Mouse (Mus musculus) MEL (cell line): Measurements from ENCODE around the gene Uggt2.

Experiments used
- CTCF ChIP-seq, 3 experiments: IDR thresholded peaks in 2 of 3; conservative IDR thresholded peaks in 1 of 3; 2 replicates each; pipeline ENCODE4 v1.5.1; 2011 to 2012; ENCODE audit warnings: low read length in 3 of 3, low read depth in 2 of 3, mild to moderate bottlenecking in 2 of 3, improper control_type of control experiment in 1 of 3, inconsistent platforms in 1 of 3, mixed read lengths in 1 of 3, moderate library complexity in 1 of 3; ENCODE audit not compliant: control insufficient read depth in 1 of 3, insufficient read depth in 1 of 3, poor library complexity in 1 of 3, severe bottlenecking in 1 of 3
- GATA1 ChIP-seq: IDR thresholded peaks from 2 replicates; pipeline ENCODE4 v1.6.1; 2011; ENCODE audit warnings: low read depth, low read length, improper control_type of control experiment
- NRF1 ChIP-seq: IDR thresholded peaks from 2 replicates; pipeline ENCODE4 v1.6.1; 2014; ENCODE audit warnings: low read depth, mild to moderate bottlenecking, inconsistent platforms, low read length, improper control_type of control experiment, moderate library complexity; ENCODE audit not compliant: poor library complexity, insufficient read depth, severe bottlenecking
- POLR2AphosphoS2 ChIP-seq: IDR thresholded peaks from 2 replicates; pipeline ENCODE4 v1.6.1; 2011; ENCODE audit warnings: low read length, improper control_type of control experiment
- POLR2AphosphoS5 ChIP-seq: IDR thresholded peaks from 2 replicates; pipeline ENCODE4 v1.6.1; 2012; ENCODE audit warnings: low read depth, borderline replicate concordance, mild to moderate bottlenecking, inconsistent platforms, low read length, moderate library complexity, mixed read lengths
- TBP ChIP-seq: IDR thresholded peaks from 2 replicates; pipeline ENCODE4 v1.8.0; 2011; ENCODE audit warnings: low read depth, low read length, improper control_type of control experiment
- TCF12 ChIP-seq: IDR thresholded peaks from 2 replicates; pipeline ENCODE4 v1.6.1; 2014; ENCODE audit warnings: low read depth, mild to moderate bottlenecking, inconsistent platforms, low read length, improper control_type of control experiment, moderate library complexity
- USF2 ChIP-seq, 2 experiments: IDR thresholded peaks; 2 replicates each; pipeline ENCODE4 v1.6.1; 2011 to 2012; ENCODE audit warnings: improper control_type of control experiment in 2 of 2, low read length in 2 of 2, borderline replicate concordance in 1 of 2, inconsistent platforms in 1 of 2, low read depth in 1 of 2, mild to moderate bottlenecking in 1 of 2; ENCODE audit not compliant: insufficient read depth in 1 of 2
- ZKSCAN1 ChIP-seq: IDR thresholded peaks from 2 replicates; pipeline ENCODE4 v1.6.1; 2012; ENCODE audit warnings: low read depth, mild to moderate bottlenecking, inconsistent platforms, low read length, improper control_type of control experiment, moderate library complexity
- ZNF384 ChIP-seq: IDR thresholded peaks from 2 replicates; pipeline ENCODE4 v1.6.1; 2012; ENCODE audit warnings: low read depth, mild to moderate bottlenecking, inconsistent platforms, low read length, improper control_type of control experiment

DNA sequence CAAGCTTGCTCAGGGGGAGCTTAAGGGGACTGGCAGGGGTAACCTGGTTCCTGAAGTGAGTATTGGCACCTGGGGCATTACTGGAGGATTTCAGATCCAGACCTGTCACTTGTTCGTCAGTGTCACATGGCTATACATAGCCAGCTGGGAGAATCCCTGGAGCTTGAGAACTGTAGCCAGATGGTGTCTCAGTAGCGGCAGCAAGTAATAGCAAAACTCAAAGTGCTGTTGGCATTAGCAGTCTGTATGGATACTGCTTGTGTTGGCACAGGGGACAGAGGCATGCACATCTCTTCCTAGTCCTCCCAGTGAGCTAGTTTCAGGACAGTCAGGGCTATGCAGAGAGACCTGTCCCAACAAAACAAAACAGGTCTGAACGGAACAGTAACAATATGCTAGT is 141.2 kb downstream of the Uggt2 start:
- TF ChIP-seq CTCF (IDR thresholded peaks at IDR 0.05 in 2 of 3, conservative IDR thresholded peaks at IDR 0.05 in 1 of 3; ENCODE audit: control insufficient read depth in 1 of 3, insufficient read depth in 1 of 3, low read depth in 2 of 3, low read length in 3 of 3, poor library complexity in 1 of 3, severe bottlenecking in 1 of 3) (no peak), TBP (no peak), USF2 (IDR thresholded peaks at IDR 0.05; ENCODE audit: borderline replicate concordance in 1 of 2, insufficient read depth in 1 of 2, low read depth in 1 of 2, low read length in 2 of 2) (no peak), POLR2AphosphoS2 (no peak), POLR2AphosphoS5 (no peak), NRF1 (no peak), GATA1 (no peak), TCF12 (no peak), ZNF384 (no peak), ZKSCAN1 (no peak)
